Mouse (Mus musculus) adrenal gland, postnatal 10 days (tissue): ENCODE results near the gene Gm21885. TPM values are rescaled to one million over a fixed set of nuclear protein-coding genes. Genes with fewer than 3 reads are reported as not detected.

Experiments used
- DNase-seq: peaks from one replicate; pipeline ENCODE4 v3.0.0; 2021; ENCODE audit warnings: mixed read lengths
- total RNA-seq, 2 experiments: library from RNA; stranded (reverse); gene quantifications; 2 replicates each; pipeline ENCODE4 v1.2.3; 2021

Gene Gm21885
- total RNA-seq, 2 experiments from 2014 or later, result not detected

GRCm38 (mm10) chr11:94268761-94269160 lies 12.9 kb upstream of the Gm21885 start:
- no peak for DNase-seq

GRCm38 (mm10) chr11:94269906-94270305 lies 11.8 kb upstream of the Gm21885 start:
- DNase-seq, result no peak

GRCm38 (mm10) chr11:94271015-94271414 lies 10.7 kb upstream of the Gm21885 start:
- DNase-seq, result no peak

GRCm38 (mm10) chr11:94272960-94273927 lies 8.4 kb upstream of the Gm21885 start:
- no peak for DNase-seq

GRCm38 (mm10) chr11:94274206-94274867 lies 7.3 kb upstream of the Gm21885 start:
- DNase-seq, result peak; percentile 20

- DNase-seq, result no peak
These were observed 6.4 kb upstream of the Gm21885 start for GRCm38 (mm10) chr11:94275226-94275625.

- no peak for DNase-seq
These were observed 6.0 kb upstream of the Gm21885 start for GRCm38 (mm10) chr11:94275686-94276085.

GRCm38 (mm10) chr11:94276869-94277337 lies 4.8 kb upstream of the Gm21885 start:
- peak; percentile 92 for DNase-seq

- peak; percentile 33 for DNase-seq
These were observed 618 bp downstream of the Gm21885 start for GRCm38 (mm10) chr11:94282291-94282690.

- DNase-seq, result peak; percentile 30
These were observed 1.9 kb downstream of the Gm21885 start for GRCm38 (mm10) chr11:94283536-94284099.

GRCm38 (mm10) chr11:94285886-94286574 lies 4.4 kb downstream of the Gm21885 start:
- DNase-seq, result peak; percentile 32

GRCm38 (mm10) chr11:94287105-94287504 lies 5.4 kb downstream of the Gm21885 start:
- DNase-seq, result no peak

- no peak for DNase-seq
These were observed 8.5 kb downstream of the Gm21885 start for GRCm38 (mm10) chr11:94290062-94290740.

GRCm38 (mm10) chr11:94294996-94295845 lies 13.5 kb downstream of the Gm21885 start:
- DNase-seq, result no peak

GRCm38 (mm10) chr11:94312733-94313132 lies 31.1 kb downstream of the Gm21885 start:
- DNase-seq, result no peak

- no peak for DNase-seq
These were observed 32.5 kb downstream of the Gm21885 start for GRCm38 (mm10) chr11:94314098-94314652.

GRCm38 (mm10) chr11:94315308-94315707 lies 33.6 kb downstream of the Gm21885 start:
- DNase-seq, result no peak

- no peak for DNase-seq
These were observed 34.9 kb downstream of the Gm21885 start for GRCm38 (mm10) chr11:94316528-94316927.

GRCm38 (mm10) chr11:94317014-94317413 lies 35.3 kb downstream of the Gm21885 start:
- no peak for DNase-seq

GRCm38 (mm10) chr11:94317515-94317914 lies 35.8 kb downstream of the Gm21885 start:
- no peak for DNase-seq
